Mouse (Mus musculus) MEL (cell line): ENCODE data around the gene Olfr911-ps1.

Source experiments
- CHD2 ChIP-seq: IDR thresholded peaks from 2 replicates; pipeline ENCODE4 v1.6.1; 2011; ENCODE audit warnings: low read length, improper control_type of control experiment
- CTCF ChIP-seq, 3 experiments: IDR thresholded peaks in 2 of 3; conservative IDR thresholded peaks in 1 of 3; 2 replicates each; pipeline ENCODE4 v1.5.1; 2011 to 2012; ENCODE audit warnings: low read length in 3 of 3, low read depth in 2 of 3, mild to moderate bottlenecking in 2 of 3, improper control_type of control experiment in 1 of 3, inconsistent platforms in 1 of 3, mixed read lengths in 1 of 3, moderate library complexity in 1 of 3; ENCODE audit not compliant: control insufficient read depth in 1 of 3, insufficient read depth in 1 of 3, poor library complexity in 1 of 3, severe bottlenecking in 1 of 3
- EP300 ChIP-seq, 2 experiments: IDR thresholded peaks; 2 replicates each; pipeline ENCODE4 v1.6.1; 2011; ENCODE audit warnings: improper control_type of control experiment in 2 of 2, low read length in 2 of 2, low read depth in 1 of 2, mild to moderate bottlenecking in 1 of 2
- HCFC1 ChIP-seq: IDR thresholded peaks from 2 replicates; pipeline ENCODE4 v1.6.1; 2012; ENCODE audit warnings: low read depth, mild to moderate bottlenecking, inconsistent platforms, low read length, improper control_type of control experiment, moderate library complexity
- KAT2A ChIP-seq: conservative IDR thresholded peaks from 2 replicates; pipeline ENCODE4 v1.6.1; 2012; ENCODE audit warnings: low read depth, low read length, improper control_type of control experiment, inconsistent platforms
- MAX ChIP-seq: IDR thresholded peaks from 2 replicates; pipeline ENCODE4 v1.6.1; 2011; ENCODE audit warnings: low read length, improper control_type of control experiment
- MXI1 ChIP-seq: IDR thresholded peaks from 2 replicates; pipeline ENCODE4 v1.6.1; 2011; ENCODE audit warnings: mild to moderate bottlenecking, low read depth, low read length, improper control_type of control experiment
- POLR2A ChIP-seq, 2 experiments: IDR thresholded peaks; 2 replicates each; pipeline ENCODE4 v1.6.1; 2011 to 2012; ENCODE audit warnings: low read length in 2 of 2, mild to moderate bottlenecking in 2 of 2, control low read depth in 1 of 2, improper control_type of control experiment in 1 of 2, low read depth in 1 of 2, moderate library complexity in 1 of 2; ENCODE audit not compliant: control insufficient read depth in 1 of 2, insufficient read depth in 1 of 2, poor library complexity in 1 of 2
- USF2 ChIP-seq, 2 experiments: IDR thresholded peaks; 2 replicates each; pipeline ENCODE4 v1.6.1; 2011 to 2012; ENCODE audit warnings: improper control_type of control experiment in 2 of 2, low read length in 2 of 2, borderline replicate concordance in 1 of 2, inconsistent platforms in 1 of 2, low read depth in 1 of 2, mild to moderate bottlenecking in 1 of 2; ENCODE audit not compliant: insufficient read depth in 1 of 2
- ZC3H11A ChIP-seq: IDR thresholded peaks from 2 replicates; pipeline ENCODE4 v1.6.1; 2012; ENCODE audit warnings: low read depth, mild to moderate bottlenecking, inconsistent platforms, low read length, improper control_type of control experiment

- TF ChIP-seq CHD2, result no peak
- no peak for TF ChIP-seq HCFC1
- no peak for TF ChIP-seq CTCF (IDR thresholded peaks at IDR 0.05 in 2 of 3, conservative IDR thresholded peaks at IDR 0.05 in 1 of 3; ENCODE audit: control insufficient read depth in 1 of 3, insufficient read depth in 1 of 3, low read depth in 2 of 3, low read length in 3 of 3, poor library complexity in 1 of 3, severe bottlenecking in 1 of 3)
- TF ChIP-seq USF2 (IDR thresholded peaks at IDR 0.05; ENCODE audit: borderline replicate concordance in 1 of 2, insufficient read depth in 1 of 2, low read depth in 1 of 2, low read length in 2 of 2), result no peak
- TF ChIP-seq EP300 (IDR thresholded peaks at IDR 0.05; ENCODE audit: low read depth in 1 of 2, low read length in 2 of 2), result no peak
- no peak for TF ChIP-seq KAT2A
- TF ChIP-seq POLR2A (IDR thresholded peaks at IDR 0.05; ENCODE audit: control insufficient read depth in 1 of 2, insufficient read depth in 1 of 2, low read depth in 1 of 2, low read length in 2 of 2, poor library complexity in 1 of 2), result no peak
- TF ChIP-seq MXI1, result no peak
- TF ChIP-seq MAX, result no peak
- no peak for TF ChIP-seq ZC3H11A
These were observed 34.6 kb upstream of the Olfr911-ps1 start, which contains the start of gene Olfr906 for GRCm38 (mm10) chr9:38486785-38487184.
